Mouse (Mus musculus) gastrocnemius, postnatal 14 days (tissue): ENCODE data around the gene Kansl1l. TPM values are rescaled to one million over a fixed set of nuclear protein-coding genes. Genes with fewer than 3 reads are reported as not detected.
A peak's percentile ranks its signal among the peaks of the same experiment; 100 is the strongest.
"Not testable (repeated sequence)": the region's sequence is repeated elsewhere in the genome, so short reads cannot be mapped to it uniquely, and the experiment has no call there.

ENCODE experiments used
- DNase-seq: peaks from one replicate; pipeline ENCODE4 v3.0.0; 2021; ENCODE audit warnings: mixed read lengths
- intact Hi-C: fragments of 180-260 bp; cut with DNase I; formaldehyde crosslinking; loops from one replicate; pipeline ENCODE4 v1.15.1; 2025; ENCODE audit warnings: low total_unique reads
- total RNA-seq, 2 experiments: library from RNA; stranded (reverse); gene quantifications; 2 replicates each; pipeline ENCODE4 v1.2.3; 2021

Gene Kansl1l
- total RNA-seq, 2 experiments from 2014 or later, result 17.2 to 18.8 TPM

DNA sequence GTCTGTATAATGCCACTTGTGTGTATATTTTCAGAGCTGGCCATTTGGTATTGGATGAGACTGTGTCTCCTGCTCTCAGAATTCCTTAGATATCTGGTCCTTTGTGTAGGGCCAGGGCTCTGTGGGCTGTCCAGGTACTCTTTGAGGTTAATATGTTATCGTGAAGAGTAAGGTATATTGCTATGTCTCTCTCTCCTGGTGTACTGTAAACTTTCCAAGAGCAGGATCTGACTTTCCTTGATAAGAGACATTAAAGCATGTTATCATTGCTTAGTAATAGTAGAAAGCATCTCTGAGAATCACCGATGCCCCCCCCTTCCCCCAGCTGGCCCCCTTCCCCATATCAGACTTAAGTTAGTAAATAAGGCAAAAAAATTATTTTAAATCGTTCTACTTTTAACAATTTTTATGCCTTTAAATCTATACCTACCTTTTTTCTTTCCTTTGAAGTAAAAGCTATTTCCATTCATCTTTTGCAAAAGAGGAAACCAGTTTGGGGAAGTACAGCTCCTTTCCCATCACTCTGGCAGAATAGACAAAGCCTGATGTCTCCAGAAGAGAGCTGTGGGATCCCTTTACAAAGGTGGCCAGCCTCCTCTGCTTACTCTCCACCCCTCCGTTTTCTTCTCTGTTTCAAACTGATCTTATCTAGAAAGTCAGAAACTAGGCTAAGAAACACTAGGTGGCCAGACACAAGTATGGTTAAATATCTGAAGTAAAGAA, 114.6 kb downstream of the Kansl1l start:
- intact Hi-C loops, result no loop called here

DNA sequence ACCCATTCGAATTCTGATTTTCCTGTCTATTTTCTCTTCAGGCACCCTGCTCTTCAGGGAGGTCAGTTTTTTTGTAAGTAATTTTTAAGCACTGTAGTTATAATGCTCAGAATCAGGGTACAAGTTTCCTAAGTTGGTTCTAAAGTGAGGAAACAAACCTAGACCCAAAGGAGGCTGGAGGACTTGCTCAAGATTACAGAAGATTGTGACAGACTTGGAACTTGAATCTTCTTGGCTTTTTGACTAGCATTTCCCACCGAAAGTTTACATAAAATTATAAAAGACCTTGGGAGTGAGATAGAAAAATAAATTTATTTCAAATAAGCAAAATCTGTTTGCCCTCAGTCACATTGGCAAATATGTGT, 115.8 kb downstream of the Kansl1l start:
- no peak for DNase-seq
- intact Hi-C loops, result no loop called here

More for the DNA sequence above, 114.6 kb downstream of the Kansl1l start:
- no peak for DNase-seq

DNA sequence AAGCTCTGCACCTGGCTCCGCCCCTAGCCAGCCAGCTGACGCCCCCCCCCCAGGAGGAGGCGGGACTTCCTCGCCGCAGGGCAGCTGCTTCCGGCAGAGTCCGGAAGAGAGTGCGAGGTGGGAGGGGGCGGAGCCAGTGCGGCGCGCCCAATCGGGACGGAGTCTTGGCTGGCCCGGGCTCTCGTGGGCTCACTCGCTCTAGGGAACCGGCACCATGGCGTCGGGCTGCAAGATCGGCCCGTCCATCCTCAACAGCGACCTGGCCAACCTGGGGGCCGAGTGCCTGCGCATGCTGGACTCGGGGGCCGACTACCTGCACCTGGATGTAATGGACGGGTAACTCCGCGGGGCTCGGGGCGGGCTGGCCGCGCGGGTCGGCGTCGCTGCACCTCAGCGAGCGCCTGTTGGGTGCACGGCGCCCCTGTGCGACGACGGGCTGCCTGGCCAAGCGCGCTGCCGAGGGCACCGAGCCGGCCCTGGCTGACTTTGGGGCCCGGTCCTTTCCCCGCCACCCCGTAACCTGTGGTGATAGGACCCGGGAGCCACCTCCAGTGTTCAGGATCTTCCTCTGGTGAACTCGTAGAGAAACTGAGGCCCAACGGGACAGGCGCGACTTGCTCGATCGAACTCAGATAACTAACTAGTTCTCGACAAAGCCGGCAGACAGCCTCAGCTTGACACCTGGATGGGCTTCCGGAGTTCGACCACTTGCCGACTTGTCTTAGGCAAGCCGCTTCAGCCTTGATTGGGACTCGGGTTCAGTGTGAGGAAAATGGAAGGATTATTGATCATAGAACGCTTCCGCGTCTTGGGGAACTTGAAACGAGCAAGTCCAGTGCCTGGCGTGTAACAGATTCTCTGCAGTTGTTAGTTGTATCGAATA, 116.4 kb downstream of the Kansl1l start, which contains the start of gene Rpe:
Rpe (plus strand) TSS at position 139 of the 883 bp plus-strand sequence.
- DNase-seq, result peak; percentile 94
- intact Hi-C loops, result no loop called here

DNA sequence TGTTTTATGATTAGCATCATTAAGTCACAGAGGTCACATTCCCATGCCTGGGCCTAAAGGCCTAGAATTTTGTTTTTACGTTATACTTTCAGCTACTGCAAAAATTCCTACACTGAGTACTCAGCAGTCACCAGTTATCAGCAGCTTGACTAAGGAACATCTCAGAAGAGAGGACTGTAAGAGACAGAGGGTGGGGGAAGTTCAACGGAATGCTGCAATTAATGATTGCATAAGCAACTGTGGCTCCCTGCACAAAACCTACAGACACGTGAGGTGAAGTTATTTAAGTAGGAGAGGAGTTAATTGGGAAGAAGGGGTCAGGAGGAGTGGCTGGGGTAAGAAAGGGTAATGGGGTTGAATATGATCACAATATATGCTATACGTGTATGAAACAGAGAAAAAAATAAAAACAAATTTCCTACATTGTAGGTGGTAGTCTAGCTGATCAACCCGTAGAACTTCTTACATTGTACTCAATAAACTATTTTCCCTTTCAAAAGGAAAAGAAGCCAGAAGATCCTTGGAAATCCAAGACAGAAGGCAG, 117.1 kb downstream of the Kansl1l start:
- intact Hi-C loops, result no loop called here
- DNase-seq, result no peak

DNA sequence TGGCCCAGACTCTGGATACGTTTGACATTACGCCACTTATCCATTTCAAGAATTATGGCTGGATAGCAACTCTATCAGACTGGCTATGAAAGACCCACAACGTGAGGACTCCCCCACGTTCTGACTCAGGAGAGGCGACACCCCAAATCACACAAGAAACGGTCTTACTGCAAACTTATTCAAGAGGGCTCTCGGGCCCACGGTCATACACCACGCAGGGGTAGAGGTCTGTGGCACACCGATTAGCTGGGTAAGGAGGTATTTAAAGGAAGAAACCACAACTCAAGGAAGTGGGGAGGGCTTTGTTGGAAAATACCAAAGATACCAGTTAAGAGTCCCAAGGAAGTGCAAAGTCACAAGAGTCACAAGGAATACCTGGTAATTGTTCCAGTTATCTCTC, 117.7 kb downstream of the Kansl1l start:
- DNase-seq, intact Hi-C loops: not testable (repeated sequence)

DNA sequence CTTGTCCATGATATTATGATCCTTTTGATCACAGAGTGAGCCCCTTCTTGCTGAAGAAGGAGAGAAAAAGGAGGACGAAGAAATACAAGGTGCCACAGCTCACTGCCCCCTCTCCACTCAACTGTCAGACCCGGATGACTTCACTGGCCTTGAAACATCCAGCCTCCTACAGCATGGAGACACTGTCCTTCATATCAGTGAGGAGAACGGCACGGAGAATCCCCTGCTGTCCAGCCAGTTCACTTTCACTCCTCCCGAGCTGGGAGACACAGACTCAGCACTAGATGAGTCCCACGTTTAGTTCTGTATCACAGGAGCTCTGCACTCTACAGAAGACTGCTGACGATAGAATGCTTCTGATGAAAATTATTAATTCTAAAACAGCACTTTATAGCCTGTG, 122.1 kb downstream of the Kansl1l start:
- DNase-seq, result no peak
- intact Hi-C loops, result no loop called here

DNA sequence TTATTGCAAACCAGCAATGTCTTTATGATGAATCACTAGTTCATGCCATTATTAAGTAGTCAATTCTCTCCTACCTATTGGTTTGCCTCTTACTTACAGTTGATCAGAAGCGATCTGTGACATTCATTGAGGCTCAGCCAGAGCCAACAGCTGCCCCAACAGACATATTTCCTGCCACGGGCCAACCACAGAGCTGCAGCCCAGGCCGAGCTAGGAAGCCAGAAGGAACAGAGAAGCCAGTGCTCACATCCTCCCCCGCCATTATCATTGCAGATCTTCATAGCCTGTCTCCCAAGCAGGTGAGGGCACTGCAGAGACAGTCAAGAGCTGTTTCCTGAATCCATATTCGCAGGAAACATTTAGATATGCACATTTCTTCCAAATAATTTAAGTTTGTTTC, 123.1 kb downstream of the Kansl1l start:
- intact Hi-C loops, result no loop called here
- DNase-seq, result no peak

DNA sequence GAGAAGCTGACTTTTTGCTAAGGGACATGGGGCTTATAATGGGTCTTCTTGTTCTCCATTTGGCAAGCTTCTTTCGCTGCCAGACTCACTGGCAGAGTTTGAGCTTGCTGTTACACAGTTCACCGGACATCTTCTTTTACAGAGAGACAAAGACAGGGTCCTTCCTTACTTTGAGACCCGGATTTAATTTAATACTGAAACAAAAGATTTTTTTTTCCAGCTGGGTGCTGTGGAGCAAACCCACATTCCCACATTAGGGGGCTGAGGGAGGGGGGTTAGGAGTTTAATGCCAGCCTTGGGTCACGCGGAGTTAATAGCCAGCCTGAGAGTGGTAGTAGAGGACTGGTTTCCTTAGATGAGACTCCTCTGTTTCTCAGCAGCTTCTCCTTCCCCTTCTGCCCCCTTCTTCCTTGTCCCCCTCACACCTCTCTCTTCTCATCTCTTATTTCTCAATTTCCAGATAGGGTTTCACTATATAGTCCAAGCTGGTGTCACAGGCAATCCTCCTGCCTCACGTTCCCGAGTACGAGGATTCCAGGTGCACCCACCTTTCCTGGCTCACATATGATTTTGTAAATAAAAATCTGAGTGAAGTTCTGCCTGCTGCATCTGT, 124.5 kb downstream of the Kansl1l start:
- intact Hi-C loops, result no loop called here
- no peak for DNase-seq

DNA sequence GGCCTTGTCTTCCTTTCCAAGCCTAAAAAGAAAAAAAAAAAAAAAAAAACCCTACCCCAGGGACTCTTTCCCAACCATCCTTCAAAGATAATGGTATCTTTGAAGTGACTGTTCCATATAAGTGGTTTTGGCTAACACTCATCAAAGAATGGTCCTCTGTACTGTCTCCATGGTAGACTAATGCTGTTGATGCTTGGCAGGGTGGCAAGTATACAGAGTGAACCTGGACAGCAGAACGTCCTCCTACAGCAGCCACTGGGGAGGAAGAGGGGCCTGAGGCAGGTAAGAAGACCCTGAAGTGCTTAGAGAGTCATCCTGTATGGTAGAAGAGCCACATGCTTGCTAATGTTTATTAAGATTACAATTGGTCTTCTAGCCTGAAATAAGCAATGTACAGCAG, 125.1 kb downstream of the Kansl1l start:
- intact Hi-C loops, result no loop called here
- DNase-seq, result no peak

DNA sequence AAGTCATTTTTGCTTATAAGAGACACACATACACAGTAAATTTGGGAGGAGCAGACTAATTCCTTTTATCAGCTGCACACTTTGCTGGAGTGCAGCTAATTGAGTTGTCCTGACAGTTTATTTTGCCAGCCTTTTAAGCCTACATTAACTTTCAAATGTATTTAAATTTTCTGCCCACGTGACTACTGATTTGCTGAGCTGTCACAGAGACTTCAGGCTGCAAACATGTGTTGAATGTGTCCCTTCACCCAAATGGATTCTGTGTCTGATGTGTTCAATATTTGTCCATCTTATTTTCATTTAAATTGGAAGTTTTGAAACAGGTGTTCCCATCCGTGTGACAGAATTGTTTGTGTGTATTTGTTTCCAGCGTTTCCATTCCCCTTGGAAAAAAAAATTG, 125.6 kb downstream of the Kansl1l start:
- no peak for DNase-seq
- intact Hi-C loops, result no loop called here

DNA sequence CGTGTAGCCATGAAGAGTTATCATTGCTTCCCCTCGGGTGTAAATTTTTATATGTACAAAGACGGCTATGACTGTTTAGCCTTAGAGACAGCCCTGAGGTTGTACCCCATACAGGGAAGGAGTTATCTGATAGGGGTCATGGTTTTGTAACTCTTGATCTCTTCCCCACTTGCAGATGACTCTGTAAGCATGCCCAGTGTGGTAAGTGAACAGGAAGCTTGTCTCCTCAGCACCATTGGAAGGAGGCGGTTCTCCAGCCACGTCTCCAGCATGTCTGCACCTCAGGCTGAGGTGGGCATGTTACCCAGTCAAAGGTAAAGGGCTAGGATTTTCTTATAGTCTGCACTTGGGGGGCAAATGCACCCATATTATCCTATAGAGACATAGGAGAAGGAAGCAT, 134.4 kb downstream of the Kansl1l start:
- no peak for DNase-seq
- intact Hi-C loops, result no loop called here

DNA sequence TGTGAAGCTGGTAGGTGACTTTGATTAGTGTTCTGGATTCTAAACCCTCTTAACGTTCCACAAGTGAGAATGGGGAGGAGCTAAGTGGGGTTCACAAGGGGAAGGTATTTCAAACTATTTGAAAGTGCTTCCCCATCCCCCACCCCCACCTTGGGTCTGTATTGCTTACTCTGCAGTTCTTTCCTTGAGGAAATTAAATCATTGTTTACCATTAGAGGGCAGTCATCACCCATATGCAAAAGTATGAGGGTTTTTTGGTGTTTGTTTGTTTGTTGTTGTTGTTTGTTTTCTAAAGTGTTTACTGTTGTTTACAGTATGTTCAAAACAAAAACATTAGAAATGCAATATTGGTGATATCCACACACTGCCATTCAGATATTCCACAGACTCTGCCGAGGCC, 138.7 kb downstream of the Kansl1l start:
- intact Hi-C loops, result no loop called here
- no peak for DNase-seq

DNA sequence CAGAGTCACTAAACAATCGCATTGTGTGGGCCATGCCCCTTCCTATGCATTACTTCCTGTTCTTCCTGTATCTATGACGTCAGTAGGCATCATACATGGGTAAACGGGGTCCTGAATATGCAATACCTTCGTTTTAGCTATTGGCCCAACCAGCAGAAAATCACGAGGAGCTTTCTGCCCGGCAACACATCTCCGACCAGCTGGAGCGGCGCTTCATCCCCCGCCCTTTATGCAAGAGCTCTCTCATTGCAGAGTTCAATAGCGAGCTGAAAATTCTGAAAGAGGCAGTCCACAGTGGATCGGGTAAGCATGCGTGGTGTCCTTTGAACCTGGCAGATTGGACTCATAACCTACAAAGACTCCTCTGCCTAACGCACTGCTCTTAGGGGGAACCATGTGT, 139.4 kb downstream of the Kansl1l start:
- no peak for DNase-seq
- intact Hi-C loops, result no loop called here

DNA sequence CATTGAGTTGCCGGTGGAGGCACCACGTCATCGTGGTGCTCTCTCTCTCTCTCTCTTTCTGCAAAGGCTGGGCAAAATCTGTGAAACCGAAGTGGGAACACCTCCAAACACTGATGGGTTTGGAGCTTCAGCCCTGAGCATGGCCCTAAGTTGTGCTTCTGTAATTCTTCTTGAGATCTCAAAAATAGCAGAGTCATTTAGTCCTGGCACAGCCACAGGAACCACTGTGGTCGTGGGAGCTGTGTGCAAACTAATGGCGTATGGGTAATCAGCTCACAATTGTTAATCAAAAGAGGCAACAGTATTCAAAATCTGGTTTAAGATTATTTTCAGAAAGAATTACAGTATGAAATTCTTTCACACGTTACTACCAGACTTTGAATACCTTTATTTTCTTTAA, 144.6 kb downstream of the Kansl1l start:
- no peak for DNase-seq
- intact Hi-C loops, result no loop called here

DNA sequence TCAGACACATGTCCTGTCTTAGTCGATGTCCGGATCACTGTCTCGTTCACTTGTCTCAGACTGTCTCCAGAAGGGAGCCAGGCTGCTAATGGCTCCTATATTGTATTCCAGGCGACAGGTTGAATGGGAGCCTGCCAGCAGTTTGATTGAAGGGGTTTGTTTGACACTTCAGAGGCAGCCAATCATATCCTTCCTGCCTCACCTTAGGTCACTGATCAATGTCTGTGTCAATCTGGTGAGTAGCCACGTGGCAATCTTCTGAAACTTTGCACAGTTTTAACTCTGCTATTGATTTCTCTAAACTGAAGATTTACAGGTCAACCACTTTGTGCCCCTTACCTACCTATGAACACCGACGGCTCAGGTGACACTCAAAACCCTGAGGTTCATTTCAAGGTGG, 145.9 kb downstream of the Kansl1l start:
- intact Hi-C loops, result no loop called here
- DNase-seq, result no peak

Other genes starting within 250 kb of the Kansl1l start
- gene Rpe, start 116.7 kb downstream of the Kansl1l start, total RNA-seq, result 1 to 10 TPM; 8.0 to 8.3 TPM
- gene Acadl, start 45.7 kb upstream of the Kansl1l start, total RNA-seq, result 100 to 1,000 TPM; 267 to 388 TPM
- gene Myl1, start 127.8 kb upstream of the Kansl1l start, total RNA-seq, result over 10,000 TPM; 30,782 to 31,244 TPM
- 10 to 100 TPM; 29.2 to 32.3 TPM for gene Lancl1, start 221.3 kb upstream of the Kansl1l start, total RNA-seq